Mouse (Mus musculus) MEL (cell line): ENCODE results near the gene Col11a2. TPM values are rescaled to one million over a fixed set of nuclear protein-coding genes. Genes with fewer than 3 reads are reported as not detected.
A peak's percentile ranks its signal among the peaks of the same experiment; 100 is the strongest.

ENCODE experiments used
- DNase-seq: peaks from one replicate; pipeline ENCODE4 v3.0.0; 2011; ENCODE audit warnings: low read depth, low spot score
- H3K27ac ChIP-seq: 2 replicates; pipeline ENCODE4 v1.5.1; 2012; ENCODE audit warnings: low read depth, mild to moderate bottlenecking, control low read depth, low read length, moderate library complexity; ENCODE audit not compliant: control insufficient read depth
- H3K27me3 ChIP-seq, 2 experiments: fragments of 150-350 bp in 1 of 2; sonication (generic) in 1 of 2; 2 replicates each; pipeline ENCODE4 v1.6.1; 2012; ENCODE audit warnings: low read length in 2 of 2, mild to moderate bottlenecking in 2 of 2, improper control_type of control experiment in 1 of 2, moderate library complexity in 1 of 2; ENCODE audit not compliant: insufficient read depth in 2 of 2, control insufficient read depth in 1 of 2
- H3K36me3 ChIP-seq, 2 experiments: 2 replicates each; pipeline ENCODE4 v1.6.1; 2012 to 2014; ENCODE audit warnings: low read length in 2 of 2, improper control_type of control experiment in 1 of 2, inconsistent platforms in 1 of 2, mild to moderate bottlenecking in 1 of 2; ENCODE audit not compliant: insufficient read depth in 2 of 2, control insufficient read depth in 1 of 2
- H3K4me1 ChIP-seq, 2 experiments: fragments of 150-350 bp in 1 of 2; sonication (generic) in 1 of 2; 2 replicates each; pipeline ENCODE4 v1.6.1; 2012; ENCODE audit warnings: low read length in 2 of 2, improper control_type of control experiment in 1 of 2, mild to moderate bottlenecking in 1 of 2; ENCODE audit not compliant: insufficient read depth in 2 of 2, control insufficient read depth in 1 of 2
- H3K4me3 ChIP-seq, 2 experiments: fragments of 150-350 bp in 1 of 2; sonication (generic) in 1 of 2; 2 replicates each; pipeline ENCODE4 v1.5.1; 2012; ENCODE audit warnings: low read depth in 2 of 2, low read length in 2 of 2, mild to moderate bottlenecking in 2 of 2, moderate library complexity in 2 of 2, control low read depth in 1 of 2, improper control_type of control experiment in 1 of 2; ENCODE audit not compliant: control insufficient read depth in 1 of 2, insufficient read depth in 1 of 2
- H3K79me2 ChIP-seq: 2 replicates; pipeline ENCODE4 v1.6.1; 2012; ENCODE audit warnings: mild to moderate bottlenecking, low read length, moderate library complexity; ENCODE audit not compliant: control insufficient read depth, poor library complexity, insufficient read depth
- H3K9ac ChIP-seq: 2 replicates; pipeline ENCODE4 v1.6.1; 2012; ENCODE audit warnings: low read depth, mild to moderate bottlenecking, control low read depth, low read length, moderate library complexity; ENCODE audit not compliant: control insufficient read depth, poor library complexity, severe bottlenecking
- H3K9me3 ChIP-seq: fragments of 150-350 bp; sonication (generic); replicated peaks from 2 replicates; pipeline ENCODE4 v1.6.1; 2012; ENCODE audit warnings: mild to moderate bottlenecking, low read length, improper control_type of control experiment, moderate library complexity; ENCODE audit not compliant: insufficient read depth
- BHLHE40 ChIP-seq: IDR thresholded peaks from 2 replicates; pipeline ENCODE4 v1.6.1; 2012; ENCODE audit warnings: low read depth, mild to moderate bottlenecking, inconsistent platforms, low read length, improper control_type of control experiment, borderline replicate concordance
- CHD2 ChIP-seq: IDR thresholded peaks from 2 replicates; pipeline ENCODE4 v1.6.1; 2011; ENCODE audit warnings: low read length, improper control_type of control experiment
- CTCF ChIP-seq, 3 experiments: IDR thresholded peaks in 2 of 3; conservative IDR thresholded peaks in 1 of 3; 2 replicates each; pipeline ENCODE4 v1.5.1; 2011 to 2012; ENCODE audit warnings: low read length in 3 of 3, low read depth in 2 of 3, mild to moderate bottlenecking in 2 of 3, improper control_type of control experiment in 1 of 3, inconsistent platforms in 1 of 3, mixed read lengths in 1 of 3, moderate library complexity in 1 of 3; ENCODE audit not compliant: control insufficient read depth in 1 of 3, insufficient read depth in 1 of 3, poor library complexity in 1 of 3, severe bottlenecking in 1 of 3
- E2F4 ChIP-seq: IDR thresholded peaks from 2 replicates; pipeline ENCODE4 v1.6.1; 2011; ENCODE audit warnings: low read depth, low read length, improper control_type of control experiment, borderline replicate concordance
- ETS1 ChIP-seq: IDR thresholded peaks from 2 replicates; pipeline ENCODE4 v1.6.1; 2012; ENCODE audit warnings: low read depth, mild to moderate bottlenecking, inconsistent platforms, low read length, improper control_type of control experiment, moderate library complexity
- GATA1 ChIP-seq: IDR thresholded peaks from 2 replicates; pipeline ENCODE4 v1.6.1; 2011; ENCODE audit warnings: low read depth, low read length, improper control_type of control experiment
- JUND ChIP-seq: IDR thresholded peaks from 2 replicates; pipeline ENCODE4 v1.6.1; 2011; ENCODE audit warnings: low read depth, mild to moderate bottlenecking, improper control_type of control experiment, low read length
- MAFK ChIP-seq: IDR thresholded peaks from 2 replicates; pipeline ENCODE4 v1.6.1; 2011; ENCODE audit warnings: low read depth, mild to moderate bottlenecking, low read length, improper control_type of control experiment, borderline replicate concordance
- MAX ChIP-seq: IDR thresholded peaks from 2 replicates; pipeline ENCODE4 v1.6.1; 2011; ENCODE audit warnings: low read length, improper control_type of control experiment
- MAZ ChIP-seq: IDR thresholded peaks from 2 replicates; pipeline ENCODE4 v1.6.1; 2012; ENCODE audit warnings: low read depth, mild to moderate bottlenecking, inconsistent platforms, low read length, improper control_type of control experiment
- MYC ChIP-seq: IDR thresholded peaks from 2 replicates; pipeline ENCODE4 v1.6.1; 2011; ENCODE audit warnings: low read depth, mild to moderate bottlenecking, low read length, improper control_type of control experiment, moderate library complexity
- POLR2A ChIP-seq, 2 experiments: IDR thresholded peaks; 2 replicates each; pipeline ENCODE4 v1.6.1; 2011 to 2012; ENCODE audit warnings: low read length in 2 of 2, mild to moderate bottlenecking in 2 of 2, control low read depth in 1 of 2, improper control_type of control experiment in 1 of 2, low read depth in 1 of 2, moderate library complexity in 1 of 2; ENCODE audit not compliant: control insufficient read depth in 1 of 2, insufficient read depth in 1 of 2, poor library complexity in 1 of 2
- RAD21 ChIP-seq: IDR thresholded peaks from 2 replicates; pipeline ENCODE4 v1.6.1; 2011; ENCODE audit warnings: mild to moderate bottlenecking, low read depth, low read length, improper control_type of control experiment
- SIN3A ChIP-seq: IDR thresholded peaks from 2 replicates; pipeline ENCODE4 v1.6.1; 2012; ENCODE audit warnings: low read length, improper control_type of control experiment, inconsistent platforms
- SMC3 ChIP-seq: IDR thresholded peaks from 2 replicates; pipeline ENCODE4 v1.6.1; 2011; ENCODE audit warnings: low read depth, low read length, improper control_type of control experiment
- TAL1 ChIP-seq: IDR thresholded peaks from 2 replicates; pipeline ENCODE4 v1.6.1; 2012; ENCODE audit warnings: mild to moderate bottlenecking, inconsistent platforms, low read length, moderate library complexity, mixed read lengths
- TCF12 ChIP-seq: IDR thresholded peaks from 2 replicates; pipeline ENCODE4 v1.6.1; 2014; ENCODE audit warnings: low read depth, mild to moderate bottlenecking, inconsistent platforms, low read length, improper control_type of control experiment, moderate library complexity
- USF1 ChIP-seq: IDR thresholded peaks from 2 replicates; pipeline ENCODE4 v1.6.1; 2014; ENCODE audit warnings: low read depth, mild to moderate bottlenecking, inconsistent platforms, low read length, improper control_type of control experiment, moderate library complexity
- USF2 ChIP-seq, 2 experiments: IDR thresholded peaks; 2 replicates each; pipeline ENCODE4 v1.6.1; 2011 to 2012; ENCODE audit warnings: improper control_type of control experiment in 2 of 2, low read length in 2 of 2, borderline replicate concordance in 1 of 2, inconsistent platforms in 1 of 2, low read depth in 1 of 2, mild to moderate bottlenecking in 1 of 2; ENCODE audit not compliant: insufficient read depth in 1 of 2
- ZC3H11A ChIP-seq: IDR thresholded peaks from 2 replicates; pipeline ENCODE4 v1.6.1; 2012; ENCODE audit warnings: low read depth, mild to moderate bottlenecking, inconsistent platforms, low read length, improper control_type of control experiment
- ZMIZ1 ChIP-seq: IDR thresholded peaks from 2 replicates; pipeline ENCODE4 v1.6.1; 2012; ENCODE audit warnings: low read depth, mild to moderate bottlenecking, inconsistent platforms, low read length, improper control_type of control experiment, moderate library complexity
- polyA plus RNA-seq, 2 experiments: library from polyadenylated mRNA; stranded (reverse) in 1 of 2; unstranded in 1 of 2; fragments of >175 nt in 1 of 2; fragments of >200 nt in 1 of 2; gene quantifications; 2 replicates each; pipeline versions ENCODE4 v1.2.1 to v1.2.4; 2012; ENCODE audit warnings: low replicate concordance in 2 of 2, low read depth in 1 of 2; ENCODE audit not compliant: insufficient read length in 2 of 2, insufficient read depth in 1 of 2, missing spikeins in 1 of 2
- total RNA-seq: library from RNA; depleted of rRNA; stranded (reverse); fragments of 300-350 nt; gene quantifications from 2 replicates; pipeline ENCODE4 v1.2.3, GENCODE M21; 2012

Gene Col11a2
- total and polyA plus RNA-seq, 3 experiments = 4.6 to 14.5 TPM; not detected in 1

DNA sequence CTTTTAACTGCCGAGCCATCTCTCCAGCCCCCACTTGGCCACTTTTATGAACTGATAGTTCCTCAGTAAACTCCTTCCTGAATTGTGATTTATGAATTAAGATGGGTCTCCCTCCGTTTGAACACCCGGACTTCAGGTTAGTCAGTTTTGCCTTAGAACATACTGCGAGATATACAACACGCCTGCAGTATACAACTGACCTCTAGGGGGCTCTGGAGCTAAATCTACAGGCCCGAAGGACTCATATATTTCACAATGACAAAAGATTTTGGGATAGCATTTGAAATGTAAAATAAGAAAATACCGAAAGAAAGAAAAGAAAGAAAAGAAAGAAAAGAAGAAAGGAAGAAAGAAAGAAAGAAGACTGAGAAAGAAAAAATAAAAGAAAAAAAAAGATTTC, 36.0 kb downstream of the Col11a2 start:
- DNase-seq = peak; percentile 86
- no peak overlapping the region for H3K9ac ChIP-seq
- H3K4me1 ChIP-seq = peaks cover 3 to 9% of the 10 kb centered on the region in 2 experiments; a peak in 3 of 4 replicates
- no peaks in the 10 kb centered on the region for H3K79me2 ChIP-seq
- no peak overlapping the region for H3K27ac ChIP-seq
- H3K4me3 ChIP-seq = no peak overlapping the region
- peaks cover 0 to 6% of the 10 kb centered on the region in 2 experiments; a peak in 2 of 4 replicates for H3K36me3 ChIP-seq
- no peaks in the 10 kb centered on the region for H3K27me3 ChIP-seq
- no peaks in the 10 kb centered on the region for H3K9me3 ChIP-seq
- TF ChIP-seq MYC (no peak), JUND (no peak), MAX (no peak), POLR2A (IDR thresholded peaks at IDR 0.05; ENCODE audit: control insufficient read depth in 1 of 2, insufficient read depth in 1 of 2, low read depth in 1 of 2, low read length in 2 of 2, poor library complexity in 1 of 2) (no peak), RAD21 (peak; percentile 51), MAZ (no peak), ETS1 (no peak), CHD2 (no peak), TAL1 (no peak), CTCF (IDR thresholded peaks at IDR 0.05 in 2 of 3, conservative IDR thresholded peaks at IDR 0.05 in 1 of 3; ENCODE audit: control insufficient read depth in 1 of 3, insufficient read depth in 1 of 3, low read depth in 2 of 3, low read length in 3 of 3, poor library complexity in 1 of 3, severe bottlenecking in 1 of 3) (peak; percentile 55 to 84 (median 69)), ZC3H11A (peak; percentile 35), SIN3A (no peak), E2F4 (no peak), SMC3 (peak; percentile 56), USF2 (IDR thresholded peaks at IDR 0.05; ENCODE audit: borderline replicate concordance in 1 of 2, insufficient read depth in 1 of 2, low read depth in 1 of 2, low read length in 2 of 2) (no peak), BHLHE40 (no peak), ZMIZ1 (no peak), GATA1 (no peak)

DNA sequence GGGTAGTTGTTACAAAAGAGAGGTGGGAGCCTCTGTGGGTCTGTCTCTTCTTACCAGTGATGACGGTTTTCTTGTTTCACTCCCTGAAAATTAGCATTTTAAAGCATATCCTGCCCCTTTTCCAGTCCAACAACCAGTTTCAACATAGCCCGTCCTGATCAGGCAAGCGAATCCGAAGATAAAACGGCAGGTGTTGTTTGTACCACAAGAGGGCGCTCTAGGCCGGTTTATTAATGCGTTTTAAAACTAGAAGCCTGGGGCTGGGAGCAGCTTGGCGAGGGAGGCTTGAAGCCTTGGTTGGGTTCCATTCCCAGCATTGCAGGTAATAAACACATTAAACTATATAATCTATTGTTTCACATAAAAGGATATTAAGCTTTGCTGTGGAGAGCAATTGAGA, 38.3 kb downstream of the Col11a2 start:
- H3K27me3 ChIP-seq = no peaks in the 10 kb centered on the region
- no peaks in the 10 kb centered on the region; a peak in 1 of 4 replicates for H3K4me1 ChIP-seq
- DNase-seq = peak; percentile 88
- peaks cover 0 to 2% of the 10 kb centered on the region in 2 experiments; a peak in 2 of 4 replicates for H3K36me3 ChIP-seq
- H3K4me3 ChIP-seq = no peak overlapping the region
- no peak for TF ChIP-seq TCF12
- TF ChIP-seq MAFK = no peak
- TF ChIP-seq ZC3H11A = peak; percentile 82
- no peak for TF ChIP-seq USF1
- TF ChIP-seq CTCF (IDR thresholded peaks at IDR 0.05 in 2 of 3, conservative IDR thresholded peaks at IDR 0.05 in 1 of 3; ENCODE audit: control insufficient read depth in 1 of 3, insufficient read depth in 1 of 3, low read depth in 2 of 3, low read length in 3 of 3, poor library complexity in 1 of 3, severe bottlenecking in 1 of 3) = peak; percentile 70 to 96 (median 82)
- TF ChIP-seq SMC3 = peak; percentile 86
- TF ChIP-seq RAD21 = peak; percentile 92
- TF ChIP-seq SIN3A = peak; percentile 24; the same call in 1 of the 2 replicates
- H3K27ac ChIP-seq = no peak overlapping the region
- no peaks in the 10 kb centered on the region for H3K79me2 ChIP-seq
- no peaks in the 10 kb centered on the region for H3K9me3 ChIP-seq
- no peak overlapping the region for H3K9ac ChIP-seq
